Mouse (Mus musculus) G1E-ER4 (cell line): ENCODE measurements around the gene Gm4871. TPM values are rescaled to one million over a fixed set of nuclear protein-coding genes. Genes with fewer than 3 reads are reported as not detected.

Experiments used
- GATA1 ChIP-seq: IDR thresholded peaks from one replicate; pipeline ENCODE4 v1.8.0; 2012; ENCODE audit warnings: low read length, inconsistent platforms
- polyA plus RNA-seq: library from polyadenylated mRNA; stranded (reverse); fragments of >175 nt; gene quantifications from 2 replicates; pipeline ENCODE4 v1.2.3, GENCODE M21; 2012

The Gm4871 gene
- polyA plus RNA-seq, 1 experiment: not detected

DNA sequence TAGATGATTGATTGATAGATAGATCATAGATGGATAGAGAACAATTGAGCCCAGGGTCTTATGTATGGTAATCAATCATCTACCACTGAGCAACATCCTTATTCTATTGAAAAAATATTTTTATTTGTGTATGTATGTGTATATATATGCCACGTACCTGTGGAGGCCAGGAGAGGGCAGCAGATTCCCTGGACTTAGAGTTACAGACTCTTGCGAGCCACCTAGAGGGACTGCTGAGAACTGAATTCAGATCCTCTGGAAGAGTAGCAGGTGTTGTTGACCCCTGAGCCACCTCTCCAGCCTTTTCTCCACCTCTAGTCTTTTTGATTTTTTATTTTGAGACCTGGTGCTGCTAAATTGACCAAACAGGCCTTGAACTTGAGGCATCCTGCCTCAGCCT lies 34.1 kb downstream of the Gm4871 start:
- TF ChIP-seq GATA1: no peak

DNA sequence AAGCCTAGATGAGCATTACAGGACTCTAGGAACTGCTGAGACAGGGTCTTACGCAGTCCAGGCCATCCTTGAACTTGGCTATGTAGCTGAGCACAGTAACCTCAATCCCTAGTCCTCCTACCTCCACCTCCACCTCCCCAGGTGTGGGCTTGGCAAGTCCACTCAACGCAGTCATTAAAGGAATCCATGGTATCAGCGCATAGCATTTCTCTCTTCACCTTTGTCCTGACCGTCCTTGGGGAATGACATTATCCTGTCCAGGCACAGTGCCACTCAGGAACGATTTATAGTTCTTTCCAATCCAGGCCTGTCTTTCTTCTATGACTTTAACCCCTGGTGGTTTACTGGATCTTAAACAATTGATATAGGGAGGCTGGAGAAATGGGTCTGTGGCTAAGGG lies 42.1 kb downstream of the Gm4871 start:
- TF ChIP-seq GATA1: no peak

DNA sequence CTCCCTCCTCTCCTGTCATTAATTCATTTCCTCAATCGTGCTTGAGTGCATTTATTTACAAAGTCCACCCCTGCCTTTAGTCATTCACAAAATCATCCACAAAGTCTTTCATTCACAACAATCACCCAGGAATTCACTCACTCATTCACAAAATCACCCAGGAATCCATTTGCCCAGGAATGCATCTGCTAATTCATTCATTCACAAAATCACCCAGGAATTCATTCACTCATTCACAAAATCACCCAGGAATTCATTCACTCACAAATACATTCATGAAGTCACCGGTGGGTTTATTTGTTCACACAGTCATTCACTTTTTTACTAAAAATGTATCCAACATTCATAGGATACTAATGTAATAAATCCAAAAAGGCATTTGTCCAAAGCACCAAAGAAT lies 42.5 kb downstream of the Gm4871 start:
- no peak for TF ChIP-seq GATA1

DNA sequence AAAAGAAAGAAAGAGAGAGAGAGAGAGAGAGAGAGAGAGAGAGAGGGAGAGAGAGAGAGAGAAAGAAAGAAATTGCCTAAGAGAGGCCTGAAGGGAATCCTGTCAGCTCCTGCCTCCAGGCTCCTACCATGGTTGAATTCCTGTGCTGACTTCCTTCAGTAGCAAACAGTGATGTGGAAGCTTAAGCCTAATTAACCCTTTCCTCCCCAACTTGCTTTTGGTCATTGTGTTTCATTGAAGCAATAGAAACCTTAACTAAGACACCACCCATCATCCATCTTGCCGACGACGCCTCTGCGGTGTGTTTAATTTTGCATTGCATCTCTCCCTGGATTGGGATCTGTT lies 43.5 kb downstream of the Gm4871 start:
- TF ChIP-seq GATA1: no peak

DNA sequence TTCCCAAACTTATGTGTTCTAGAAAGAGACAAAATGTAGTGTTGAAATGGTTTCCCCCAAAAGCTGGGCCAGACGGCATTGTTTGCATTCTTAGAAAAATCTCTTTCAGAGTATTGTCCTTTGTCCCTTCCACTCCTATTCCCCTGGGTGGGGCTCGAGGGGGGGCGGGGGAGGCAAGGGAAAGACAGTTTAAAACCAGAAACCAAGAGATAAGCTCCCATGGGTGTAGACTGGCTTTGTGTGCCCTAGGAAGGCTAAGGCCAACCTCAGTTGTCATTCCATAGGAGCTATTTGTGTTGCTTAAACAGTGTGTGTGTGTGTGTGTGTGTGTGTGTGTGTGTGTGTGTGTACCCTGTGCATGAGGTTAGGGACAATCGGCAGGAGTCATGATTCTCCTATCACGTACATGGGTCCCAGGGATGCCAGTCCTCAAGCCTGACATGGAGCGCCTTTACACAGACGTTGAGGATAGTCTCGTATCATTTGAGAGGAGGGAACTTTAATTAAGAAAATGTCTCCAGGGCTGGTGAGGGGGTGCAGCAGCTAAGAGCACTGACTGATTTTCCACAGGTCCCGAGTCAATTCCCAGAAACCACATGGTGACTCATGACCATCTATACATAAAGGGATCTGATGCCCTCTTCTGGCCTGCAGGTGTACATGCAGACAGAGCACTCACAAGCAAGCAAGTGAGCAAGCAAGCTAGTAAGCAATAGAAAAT lies 44.1 kb downstream of the Gm4871 start:
- TF ChIP-seq GATA1: no peak

DNA sequence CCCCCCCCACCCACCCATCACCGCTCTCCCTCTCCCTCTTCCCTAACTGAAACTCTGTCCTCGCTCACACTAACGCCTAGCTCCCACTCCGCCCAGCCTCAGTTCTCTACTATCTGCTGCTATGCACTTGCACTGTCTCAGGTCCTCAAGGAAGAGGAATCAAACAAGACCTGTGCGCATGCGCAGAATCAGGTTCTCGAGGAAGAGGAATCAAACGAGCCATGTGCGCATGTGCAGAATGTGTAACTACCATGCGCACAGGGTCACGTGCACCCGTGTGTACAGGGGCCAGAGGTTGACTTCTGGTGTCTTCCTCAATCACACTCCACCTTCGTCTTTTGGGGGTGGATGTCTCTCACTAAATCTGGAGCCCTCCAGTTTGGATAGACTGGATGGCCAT lies 45.0 kb downstream of the Gm4871 start:
- TF ChIP-seq GATA1: no peak

DNA sequence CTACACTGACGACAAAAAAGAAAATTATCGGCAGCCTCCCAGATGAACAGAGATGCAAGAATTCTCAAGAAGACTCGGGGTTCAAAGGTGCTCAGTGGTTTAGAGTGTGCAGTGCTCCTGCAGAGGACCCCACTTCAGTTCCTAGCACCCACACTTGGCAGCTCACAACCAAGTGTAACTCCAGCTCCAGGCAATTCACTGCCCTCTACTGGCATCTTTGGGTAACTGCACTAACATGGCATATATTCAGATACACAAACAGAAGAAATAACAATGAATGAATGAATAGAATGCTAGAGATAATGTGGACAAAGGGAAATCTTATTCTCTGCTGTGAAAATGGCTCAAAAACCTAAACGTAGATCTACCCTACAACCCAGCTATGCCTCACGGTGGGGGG lies 47.7 kb downstream of the Gm4871 start:
- no peak for TF ChIP-seq GATA1

DNA sequence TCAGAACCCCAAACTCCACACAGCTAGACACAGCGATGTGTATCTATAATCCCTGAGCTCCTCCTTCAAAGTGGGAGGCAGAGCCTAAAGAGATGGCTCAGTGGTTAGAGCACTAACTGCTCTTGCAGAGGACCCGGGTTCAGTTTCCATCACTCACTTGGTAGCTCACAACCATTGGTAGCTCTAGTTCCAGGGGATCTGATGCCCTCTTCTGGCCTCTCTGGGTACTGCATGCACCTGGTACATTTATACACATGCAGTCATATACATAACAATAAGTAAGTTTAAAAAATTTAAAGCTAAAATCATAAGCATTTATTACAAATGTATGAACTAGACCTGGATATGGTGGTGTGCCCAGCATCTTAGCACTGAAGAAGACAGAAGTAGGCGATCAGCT lies 49.3 kb downstream of the Gm4871 start:
- no peak for TF ChIP-seq GATA1

Other genes with a start within 250 kb of the Gm4871 start
- gene Smurf1, start 66.9 kb downstream of the Gm4871 start, polyA plus RNA-seq: 1.3 and 1.4 TPM in 2 replicates
- not detected in 2 replicates for gene 1700018F24Rik, start 10.2 kb upstream of the Gm4871 start, polyA plus RNA-seq
- gene Arpc1a, start 51.1 kb upstream of the Gm4871 start, polyA plus RNA-seq: 58.2 and 74.9 TPM in 2 replicates
- not detected in 2 replicates for gene Kpna7, start 51.3 kb upstream of the Gm4871 start, polyA plus RNA-seq
- 1,143 and 1,353 TPM in 2 replicates for gene Arpc1b, start 81.5 kb upstream of the Gm4871 start, polyA plus RNA-seq
- 191 and 266 TPM in 2 replicates for gene Pdap1, start 107.5 kb upstream of the Gm4871 start, polyA plus RNA-seq
- 3.4 and 3.6 TPM in 2 replicates for gene Bud31, start 107.6 kb upstream of the Gm4871 start, polyA plus RNA-seq
- 19.6 and 19.7 TPM in 2 replicates for gene Ptcd1, start 134.4 kb upstream of the Gm4871 start, polyA plus RNA-seq
- 89.0 and 101 TPM in 2 replicates for gene Cpsf4, start 134.5 kb upstream of the Gm4871 start, polyA plus RNA-seq
- gene Atp5j2, start 159.3 kb upstream of the Gm4871 start, polyA plus RNA-seq: 20.2 and 83.7 TPM in 2 replicates
- 2.3 TPM in 2 replicates for gene Zkscan14, start 169.1 kb upstream of the Gm4871 start, polyA plus RNA-seq
- 1.5 and 3.1 TPM in 2 replicates for gene Zkscan5, start 171.8 kb upstream of the Gm4871 start, polyA plus RNA-seq
- 23.3 and 25.7 TPM in 2 replicates for gene Zfp655, start 199.0 kb upstream of the Gm4871 start, polyA plus RNA-seq
- gene Zscan25, start 247.7 kb upstream of the Gm4871 start, polyA plus RNA-seq: 32.8 and 38.1 TPM in 2 replicates